Mouse (Mus musculus): ENCODE results near the gene Prl7a2. TPM values are rescaled to one million over a fixed set of nuclear protein-coding genes. Genes with fewer than 3 reads are reported as not detected.

The Prl7a2 gene
- polyA plus RNA-seq (2015; fragmentation: Nextera tagmentation; extraction: Ambion mirVana), result not detected in 2 replicates

DNA sequence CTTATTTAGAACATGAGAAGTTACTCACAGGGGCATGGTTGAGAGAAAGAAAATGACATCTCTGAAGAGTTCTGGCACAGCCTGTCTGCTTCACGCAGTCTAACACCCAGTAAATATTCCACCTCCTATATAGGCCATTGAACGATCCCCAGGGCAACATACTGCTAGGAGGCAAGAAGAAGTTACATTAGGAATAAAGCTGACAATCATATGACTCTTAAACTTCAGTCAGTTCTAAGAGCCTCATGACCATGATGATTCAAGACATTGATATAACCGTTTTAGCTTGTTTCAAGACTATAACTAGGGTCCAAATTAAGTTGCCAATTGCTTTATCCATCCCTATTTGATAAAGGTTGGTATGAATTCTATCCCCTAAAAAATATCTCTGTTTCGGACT is at the start of gene Prl7a2:
Prl7a2 (minus strand) TSS at position 101 of the 400 bp plus-strand sequence.
- no peak for ATAC-seq
- no peak for TF ChIP-seq CTCF (IDR thresholded peaks at IDR 0.05; ENCODE audit: low read depth)
- TF ChIP-seq EP300 (IDR thresholded peaks at IDR 0.05; ENCODE audit: low read depth), result no peak

DNA sequence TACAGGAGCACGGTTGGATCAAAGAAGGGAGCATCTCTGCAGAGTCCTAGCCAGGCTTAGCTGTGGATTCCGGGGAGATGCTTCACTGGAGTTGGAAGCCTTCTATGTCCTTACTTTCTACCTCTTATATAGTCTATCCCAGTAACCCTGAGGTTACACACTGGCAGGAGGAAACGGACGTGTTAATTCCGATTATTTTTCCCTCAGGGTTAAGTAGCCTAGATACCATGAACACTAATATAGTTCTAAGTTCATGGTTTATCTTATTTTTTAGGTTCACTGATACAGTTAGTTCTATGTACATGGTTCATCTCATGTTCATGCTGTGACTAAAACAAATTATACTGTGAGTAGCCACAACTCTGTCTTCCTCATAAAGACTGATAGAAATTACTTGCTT is 48.8 kb upstream of the Prl7a2 start, which contains the start of gene Prl7d1:
Prl7d1 (minus strand) TSS at position 101 of the 400 bp plus-strand sequence.
- 76% methylated on average over 5 of the region's 5 CpGs for WGBS (ENCODE audit: insufficient replicate concordance)
- Histone ChIP-seq H3K4me2 (ENCODE audit: low read depth, low read length) (no peak within 1 kb of the TSS), H3K27ac (ENCODE audit: low read depth) (no peak within 1 kb of the TSS), H3K36me3 (replicated peaks; ENCODE audit: insufficient read depth, low read length) (no peaks in the 10 kb centered on the region), H3K9ac (replicated peaks) (no peak within 1 kb of the TSS), H3K27me3 (ENCODE audit: insufficient read depth, low read length) (no peaks in the 10 kb centered on the region), H3K4me3 (ENCODE audit: low read depth, low read length) (no peak within 1 kb of the TSS), H3K4me1 (ENCODE audit: insufficient read depth) (no peaks in the 10 kb centered on the region), H3K9me3 (ENCODE audit: low read length) (no peaks in the 10 kb centered on the region)
- no peak for ATAC-seq
- TF ChIP-seq EP300 (IDR thresholded peaks at IDR 0.05; ENCODE audit: low read depth), result no peak
- no peak for TF ChIP-seq CTCF (IDR thresholded peaks at IDR 0.05; ENCODE audit: low read depth)
- DNase-seq, result no peak

More for the DNA sequence above, at the start of gene Prl7a2:
- H3K36me3 ChIP-seq (replicated peaks; ENCODE audit: insufficient read depth, low read length), result no peaks in the 10 kb centered on the region
- H3K4me1 ChIP-seq (ENCODE audit: insufficient read depth), result no peaks in the 10 kb centered on the region
- no peak within 1 kb of the TSS for H3K9ac ChIP-seq (replicated peaks)
- no peak for DNase-seq
- no peaks in the 10 kb centered on the region for H3K27me3 ChIP-seq (ENCODE audit: insufficient read depth, low read length)
- H3K9me3 ChIP-seq (ENCODE audit: low read length), result no peaks in the 10 kb centered on the region
- H3K4me2 ChIP-seq (ENCODE audit: low read depth, low read length), result no peak within 1 kb of the TSS
- no peak within 1 kb of the TSS for H3K27ac ChIP-seq (ENCODE audit: low read depth)
- H3K4me3 ChIP-seq (ENCODE audit: low read depth, low read length), result no peak within 1 kb of the TSS
- 65% methylated on average over 4 of the region's 4 CpGs for WGBS (ENCODE audit: insufficient replicate concordance)

DNA sequence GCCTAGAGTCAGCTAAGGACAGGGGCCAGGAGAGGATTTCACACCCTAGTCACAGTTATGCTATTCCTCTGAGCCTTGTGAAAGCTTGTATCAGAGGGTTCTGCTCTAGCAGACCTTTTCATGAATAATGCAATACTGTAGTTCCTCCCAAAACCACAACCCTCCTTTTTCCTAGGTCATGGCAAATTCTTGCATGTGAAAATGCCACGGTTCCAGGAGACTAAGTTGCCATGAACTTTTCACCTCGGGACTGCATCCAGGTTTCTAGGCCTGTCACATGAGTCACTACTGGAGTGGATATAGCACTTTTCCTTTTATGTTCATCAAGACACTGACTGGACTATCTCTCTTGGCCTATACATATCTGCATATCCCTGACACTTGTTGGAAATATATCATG is 38.7 kb upstream of the Prl7a2 start:
- H3K9me3 ChIP-seq (ENCODE audit: low read length), result no peaks in the 10 kb centered on the region
- no peak overlapping the region for H3K27ac ChIP-seq (ENCODE audit: low read depth)
- DNase-seq (no peak), ATAC-seq (no peak)
- no peak overlapping the region for H3K4me2 ChIP-seq (ENCODE audit: low read depth, low read length)
- no peaks in the 10 kb centered on the region for H3K27me3 ChIP-seq (ENCODE audit: insufficient read depth, low read length)
- no peaks in the 10 kb centered on the region for H3K4me1 ChIP-seq (ENCODE audit: insufficient read depth)
- no peak overlapping the region for H3K4me3 ChIP-seq (ENCODE audit: low read depth, low read length)
- no peak for TF ChIP-seq EP300 (IDR thresholded peaks at IDR 0.05; ENCODE audit: low read depth)
- no peak overlapping the region for H3K9ac ChIP-seq (replicated peaks)
- 56% methylated on average over 2 of the region's 2 CpGs for WGBS (ENCODE audit: insufficient replicate concordance)
- no peaks in the 10 kb centered on the region for H3K36me3 ChIP-seq (replicated peaks; ENCODE audit: insufficient read depth, low read length)

DNA sequence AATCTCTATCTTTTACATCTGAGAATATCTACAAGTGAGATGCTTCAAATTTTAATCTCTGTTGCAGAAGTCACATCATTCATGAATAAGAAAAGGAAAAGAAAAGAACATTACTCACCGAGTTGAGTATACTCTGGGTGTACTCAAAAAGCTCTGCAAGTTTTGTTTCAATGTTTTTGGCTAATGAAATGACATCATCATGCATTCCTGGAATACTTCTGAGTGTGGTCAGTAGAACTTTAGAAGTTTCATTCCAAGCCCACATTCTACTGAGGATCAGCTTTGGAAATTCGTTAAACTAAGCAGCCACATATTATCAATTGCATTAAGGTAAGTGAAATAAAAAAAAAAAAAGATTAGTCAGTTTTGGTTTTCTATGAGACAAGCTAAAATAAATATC is 7.1 kb downstream of the Prl7a2 start:
- ATAC-seq (no peak), DNase-seq (no peak)
- no peaks in the 10 kb centered on the region for H3K27me3 ChIP-seq (ENCODE audit: insufficient read depth, low read length)
- no peaks in the 10 kb centered on the region for H3K9me3 ChIP-seq (ENCODE audit: low read length)
- 59% methylated on average over 2 of the region's 2 CpGs for WGBS (ENCODE audit: insufficient replicate concordance)
- TF ChIP-seq CTCF (IDR thresholded peaks at IDR 0.05; ENCODE audit: low read depth) (no peak), EP300 (IDR thresholded peaks at IDR 0.05; ENCODE audit: low read depth) (no peak)
- H3K4me1 ChIP-seq (ENCODE audit: insufficient read depth), result no peaks in the 10 kb centered on the region
- no peaks in the 10 kb centered on the region for H3K36me3 ChIP-seq (replicated peaks; ENCODE audit: insufficient read depth, low read length)
- no peak overlapping the region for H3K9ac ChIP-seq (replicated peaks)
- no peak overlapping the region for H3K4me3 ChIP-seq (ENCODE audit: low read depth, low read length)
- no peak overlapping the region for H3K4me2 ChIP-seq (ENCODE audit: low read depth, low read length)
- H3K27ac ChIP-seq (ENCODE audit: low read depth), result no peak overlapping the region

DNA sequence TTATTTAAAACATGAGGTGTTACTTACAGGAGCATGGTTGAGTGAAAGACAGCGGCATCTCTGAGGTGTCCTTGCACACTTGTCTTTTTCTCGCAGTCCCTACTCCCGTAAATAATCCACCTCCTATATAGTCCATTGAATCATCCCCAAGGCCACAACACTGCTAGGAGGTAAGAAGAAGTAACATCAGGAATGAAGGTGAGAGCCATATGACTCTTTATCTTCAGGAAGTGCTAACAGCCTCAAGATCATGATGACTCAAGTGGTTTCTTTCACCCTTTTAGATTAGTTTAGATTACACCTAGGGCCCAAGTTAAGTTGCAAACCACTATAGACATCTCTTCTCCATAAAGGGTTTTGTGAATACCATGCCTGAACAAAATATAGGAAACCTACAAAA is 25.4 kb downstream of the Prl7a2 start, which contains the start of gene Prl7a1:
Prl7a1 (minus strand) TSS at position 101 of the 400 bp plus-strand sequence.
- no peaks in the 10 kb centered on the region for H3K4me1 ChIP-seq (ENCODE audit: insufficient read depth)
- TF ChIP-seq EP300 (IDR thresholded peaks at IDR 0.05; ENCODE audit: low read depth) (no peak), CTCF (IDR thresholded peaks at IDR 0.05; ENCODE audit: low read depth) (no peak)
- H3K27ac ChIP-seq (ENCODE audit: low read depth), result no peak within 1 kb of the TSS
- H3K36me3 ChIP-seq (replicated peaks; ENCODE audit: insufficient read depth, low read length), result no peaks in the 10 kb centered on the region
- H3K9ac ChIP-seq (replicated peaks), result no peak within 1 kb of the TSS
- no peak within 1 kb of the TSS for H3K4me2 ChIP-seq (ENCODE audit: low read depth, low read length)
- ATAC-seq, result no peak
- no peaks in the 10 kb centered on the region for H3K27me3 ChIP-seq (ENCODE audit: insufficient read depth, low read length)
- no peaks in the 10 kb centered on the region for H3K9me3 ChIP-seq (ENCODE audit: low read length)
- no peak within 1 kb of the TSS for H3K4me3 ChIP-seq (ENCODE audit: low read depth, low read length)
- DNase-seq, result no peak
- 89% methylated on average over 3 of the region's 3 CpGs for WGBS (ENCODE audit: insufficient replicate concordance)

DNA sequence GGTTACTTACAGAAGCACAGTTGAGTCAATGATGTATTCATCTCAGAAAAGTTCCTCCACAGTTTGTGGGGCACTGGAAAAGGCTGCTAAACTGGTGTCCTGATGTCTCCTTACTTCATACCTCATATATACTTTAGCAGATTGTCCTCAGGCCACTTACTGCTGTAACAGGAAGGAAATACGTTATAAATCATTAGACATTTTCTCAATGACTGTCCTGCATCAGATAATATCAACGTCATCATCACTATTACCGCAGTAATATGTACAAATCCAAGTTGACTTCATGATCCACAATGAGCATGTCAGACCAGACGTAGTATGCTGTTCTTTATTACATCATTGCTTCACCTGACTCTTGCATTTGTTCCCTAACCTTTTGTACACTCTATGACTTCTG is 57.4 kb downstream of the Prl7a2 start, which contains the start of gene Prl7b1:
Prl7b1 (minus strand) TSS at position 101 of the 400 bp plus-strand sequence.
- Histone ChIP-seq H3K4me2 (ENCODE audit: low read depth, low read length) (no peak within 1 kb of the TSS), H3K4me1 (ENCODE audit: insufficient read depth) (no peaks in the 10 kb centered on the region), H3K9ac (replicated peaks) (no peak within 1 kb of the TSS), H3K27ac (ENCODE audit: low read depth) (no peak within 1 kb of the TSS), H3K9me3 (ENCODE audit: low read length) (no peaks in the 10 kb centered on the region), H3K4me3 (ENCODE audit: low read depth, low read length) (no peak within 1 kb of the TSS), H3K36me3 (replicated peaks; ENCODE audit: insufficient read depth, low read length) (no peaks in the 10 kb centered on the region), H3K27me3 (ENCODE audit: insufficient read depth, low read length) (no peaks in the 10 kb centered on the region)
- TF ChIP-seq EP300 (IDR thresholded peaks at IDR 0.05; ENCODE audit: low read depth) (no peak), CTCF (IDR thresholded peaks at IDR 0.05; ENCODE audit: low read depth) (no peak)
- WGBS (ENCODE audit: insufficient replicate concordance), result 50% methylated on average over 4 of the region's 4 CpGs
- ATAC-seq (no peak), DNase-seq (no peak)

Other genes starting within 250 kb of the Prl7a2 start
- not detected in 2 replicates for gene Prl8a6, start 229.3 kb downstream of the Prl7a2 start, polyA plus RNA-seq (2015; fragmentation: Nextera tagmentation; extraction: Ambion mirVana)
- not detected in 2 replicates for gene Prl8a8, start 154.8 kb downstream of the Prl7a2 start, polyA plus RNA-seq (2015; fragmentation: Nextera tagmentation; extraction: Ambion mirVana)
- not detected in 2 replicates for gene Prl8a9, start 103.4 kb downstream of the Prl7a2 start, polyA plus RNA-seq (2015; fragmentation: Nextera tagmentation; extraction: Ambion mirVana)
- gene Prl8a1, start 85.9 kb downstream of the Prl7a2 start, polyA plus RNA-seq (2015; fragmentation: Nextera tagmentation; extraction: Ambion mirVana), result not detected in 2 replicates
- not detected in 2 replicates for gene Prl7b1, start 57.5 kb downstream of the Prl7a2 start, polyA plus RNA-seq (2015; fragmentation: Nextera tagmentation; extraction: Ambion mirVana)
- gene Prl7a1, start 25.5 kb downstream of the Prl7a2 start, polyA plus RNA-seq (2015; fragmentation: Nextera tagmentation; extraction: Ambion mirVana), result not detected in 2 replicates
- not detected in 2 replicates for gene Prl7d1, start 48.7 kb upstream of the Prl7a2 start, polyA plus RNA-seq (2015; fragmentation: Nextera tagmentation; extraction: Ambion mirVana)
- not detected in 2 replicates for gene Prl7c1, start 112.8 kb upstream of the Prl7a2 start, polyA plus RNA-seq (2015; fragmentation: Nextera tagmentation; extraction: Ambion mirVana)
- gene Prl2a1, start 133.6 kb upstream of the Prl7a2 start, polyA plus RNA-seq (2015; fragmentation: Nextera tagmentation; extraction: Ambion mirVana), result not detected in 2 replicates
- not detected in 2 replicates for gene Prl2c1, start 181.3 kb upstream of the Prl7a2 start, polyA plus RNA-seq (2015; fragmentation: Nextera tagmentation; extraction: Ambion mirVana)

All from liver, postnatal 0 days (tissue).